Mouse (Mus musculus): ENCODE measurements around the gene Ppp2r5a. TPM values are rescaled to one million over a fixed set of nuclear protein-coding genes. Genes with fewer than 3 reads are reported as not detected.
A peak's percentile ranks its signal among the peaks of the same experiment; 100 is the strongest.

Ppp2r5a gene
- 145 and 167 TPM in 2 replicates for polyA plus RNA-seq (2012; rRNA removed)

DNA sequence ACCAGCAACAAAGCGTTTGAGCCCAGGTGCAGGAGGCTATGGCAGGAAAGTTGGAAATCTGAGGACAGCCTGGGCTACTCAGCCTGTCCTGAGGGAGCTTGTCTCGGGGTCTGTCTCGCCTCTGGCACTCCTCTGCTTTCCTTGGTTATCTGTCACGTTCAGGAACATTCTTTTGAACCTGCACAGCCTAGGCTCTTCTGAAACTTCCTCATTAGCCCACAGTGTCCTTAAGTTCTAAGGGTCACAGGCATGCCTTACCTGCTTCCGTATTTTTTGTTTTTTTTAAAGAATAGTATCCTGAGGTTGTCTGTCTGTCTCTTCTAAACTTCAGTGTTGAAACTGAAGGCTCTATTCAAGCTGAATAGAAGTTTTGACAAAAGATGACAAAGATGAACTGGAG, at the start of gene Ppp2r5a:
TSS of gene Ppp2r5a (minus strand) at position 199 of the 400 bp plus-strand sequence.
- DNase-seq: no peak
- H3K4me1 ChIP-seq (replicated peaks; ENCODE audit: control insufficient read depth, insufficient read depth, low read length): peaks cover 23% of the 10 kb centered on the region
- H3K27me3 ChIP-seq (ENCODE audit: control insufficient read depth, insufficient read depth, low read length): no peaks in the 10 kb centered on the region
- no peaks in the 10 kb centered on the region for H3K36me3 ChIP-seq (ENCODE audit: control insufficient read depth, insufficient read depth, low read length)
- TF ChIP-seq POLR2A (IDR thresholded peaks at IDR 0.05; ENCODE audit: control insufficient read depth, extremely low read depth, insufficient read depth, low read length, poor library complexity) (no peak), CTCF (IDR thresholded peaks at IDR 0.05; ENCODE audit: borderline replicate concordance, control insufficient read depth, extremely low read depth, insufficient read depth, low read length, poor library complexity) (no peak)
- H3K4me3 ChIP-seq (ENCODE audit: control insufficient read depth, insufficient read depth, low read length): no peak within 1 kb of the TSS
- peak within 1 kb of the TSS; percentile 27 for H3K27ac ChIP-seq (ENCODE audit: control insufficient read depth, insufficient read depth, low read length)
- WGBS: 34% methylated on average over 5 of the region's 5 CpGs

DNA sequence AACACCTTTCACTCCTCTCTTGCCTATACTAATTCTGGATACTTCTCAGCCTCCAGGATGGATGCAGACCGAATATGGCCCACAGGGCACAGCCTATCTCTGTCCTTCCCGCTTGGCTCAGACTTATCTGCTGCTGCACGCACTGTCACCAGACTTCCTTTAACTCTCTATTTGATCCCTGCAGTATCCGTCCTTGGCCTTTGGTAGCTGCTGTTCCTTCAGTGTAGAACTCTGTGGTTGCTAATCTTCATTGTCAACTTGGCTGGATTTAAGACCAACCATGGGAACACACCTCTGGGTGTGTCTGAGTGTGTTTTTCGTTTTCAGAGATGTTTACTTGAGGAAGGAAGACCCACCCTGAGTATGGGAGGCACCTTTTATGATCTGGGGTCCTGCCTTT, 47.5 kb upstream of the Ppp2r5a start:
- Histone ChIP-seq H3K27ac (ENCODE audit: control insufficient read depth, insufficient read depth, low read length) (no peak overlapping the region), H3K4me1 (replicated peaks; ENCODE audit: control insufficient read depth, insufficient read depth, low read length) (peaks cover 30% of the 10 kb centered on the region), H3K4me3 (ENCODE audit: control insufficient read depth, insufficient read depth, low read length) (no peak overlapping the region), H3K36me3 (ENCODE audit: control insufficient read depth, insufficient read depth, low read length) (no peaks in the 10 kb centered on the region), H3K27me3 (ENCODE audit: control insufficient read depth, insufficient read depth, low read length) (no peaks in the 10 kb centered on the region)
- no peak for DNase-seq
- 61% methylated on average over 5 of the region's 5 CpGs for WGBS
- TF ChIP-seq POLR2A (IDR thresholded peaks at IDR 0.05; ENCODE audit: control insufficient read depth, extremely low read depth, insufficient read depth, low read length, poor library complexity) (no peak), CTCF (IDR thresholded peaks at IDR 0.05; ENCODE audit: borderline replicate concordance, control insufficient read depth, extremely low read depth, insufficient read depth, low read length, poor library complexity) (no peak)

DNA sequence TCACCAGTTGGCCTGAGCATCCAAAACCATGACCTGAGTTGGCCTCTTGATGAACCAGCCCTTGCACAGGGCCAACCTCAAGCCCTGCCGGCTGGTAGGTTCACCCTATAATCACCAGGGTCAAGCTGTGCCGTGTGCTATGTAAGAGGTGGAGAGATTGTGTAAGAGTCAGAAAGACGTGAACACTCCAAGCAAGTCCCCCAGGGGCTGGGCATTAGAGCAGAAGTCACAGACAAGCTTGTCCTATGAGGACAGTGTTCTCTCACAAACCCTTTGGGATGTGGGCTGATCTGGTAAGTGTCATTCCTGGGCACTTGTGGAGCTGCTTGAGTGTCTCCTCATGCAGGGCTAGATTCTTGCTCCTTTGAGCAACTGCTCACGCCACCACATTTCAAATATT, 46.5 kb upstream of the Ppp2r5a start:
- no peaks in the 10 kb centered on the region for H3K36me3 ChIP-seq (ENCODE audit: control insufficient read depth, insufficient read depth, low read length)
- no peak for DNase-seq
- H3K4me1 ChIP-seq (replicated peaks; ENCODE audit: control insufficient read depth, insufficient read depth, low read length): peaks cover 39% of the 10 kb centered on the region
- H3K27ac ChIP-seq (ENCODE audit: control insufficient read depth, insufficient read depth, low read length): no peak overlapping the region
- H3K4me3 ChIP-seq (ENCODE audit: control insufficient read depth, insufficient read depth, low read length): no peak overlapping the region
- H3K27me3 ChIP-seq (ENCODE audit: control insufficient read depth, insufficient read depth, low read length): no peaks in the 10 kb centered on the region
- no peak for TF ChIP-seq POLR2A (IDR thresholded peaks at IDR 0.05; ENCODE audit: control insufficient read depth, extremely low read depth, insufficient read depth, low read length, poor library complexity)
- TF ChIP-seq CTCF (IDR thresholded peaks at IDR 0.05; ENCODE audit: borderline replicate concordance, control insufficient read depth, extremely low read depth, insufficient read depth, low read length, poor library complexity): no peak
- 99% methylated on average over 4 of the region's 4 CpGs for WGBS

DNA sequence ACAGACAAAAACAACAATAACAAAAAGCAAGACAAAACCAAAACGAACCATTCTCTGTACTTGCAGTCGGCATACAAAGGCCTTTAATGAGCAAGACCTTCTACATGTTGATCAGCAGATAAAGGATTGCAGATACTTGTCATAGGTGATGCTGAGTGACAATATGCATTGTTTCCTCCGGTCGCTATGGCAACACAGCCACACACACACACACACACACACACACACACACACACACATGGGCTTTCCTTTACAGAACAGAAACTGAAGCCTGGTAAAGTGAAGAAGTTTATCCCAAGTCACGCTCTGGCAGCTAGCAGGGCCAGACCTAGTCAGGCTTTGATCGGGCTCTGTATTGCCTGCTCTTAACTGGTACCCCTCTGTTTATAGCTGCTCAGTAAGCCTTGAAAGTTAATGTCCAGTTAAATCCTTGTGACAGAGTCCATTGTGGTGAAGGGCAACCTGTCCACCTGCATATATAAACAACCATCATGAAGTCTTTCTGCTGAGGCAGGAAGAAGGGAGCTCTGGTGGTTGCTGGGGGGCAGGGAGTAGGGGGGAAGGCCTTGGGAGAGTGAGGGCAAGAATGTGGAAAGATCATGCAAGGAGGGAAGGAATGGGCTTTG, 44.4 kb upstream of the Ppp2r5a start:
- Histone ChIP-seq H3K4me3 (ENCODE audit: control insufficient read depth, insufficient read depth, low read length) (no peak overlapping the region), H3K27ac (ENCODE audit: control insufficient read depth, insufficient read depth, low read length) (0 out of 2 replicates have a peak overlapping the region, but pooled peaks have one; percentile 9), H3K36me3 (ENCODE audit: control insufficient read depth, insufficient read depth, low read length) (no peaks in the 10 kb centered on the region), H3K4me1 (replicated peaks; ENCODE audit: control insufficient read depth, insufficient read depth, low read length) (peaks cover 39% of the 10 kb centered on the region), H3K27me3 (ENCODE audit: control insufficient read depth, insufficient read depth, low read length) (no peaks in the 10 kb centered on the region)
- 87% methylated on average over 6 of the region's 6 CpGs for WGBS
- TF ChIP-seq CTCF (IDR thresholded peaks at IDR 0.05; ENCODE audit: borderline replicate concordance, control insufficient read depth, extremely low read depth, insufficient read depth, low read length, poor library complexity) (no peak), POLR2A (IDR thresholded peaks at IDR 0.05; ENCODE audit: control insufficient read depth, extremely low read depth, insufficient read depth, low read length, poor library complexity) (no peak)
- no peak for DNase-seq

DNA sequence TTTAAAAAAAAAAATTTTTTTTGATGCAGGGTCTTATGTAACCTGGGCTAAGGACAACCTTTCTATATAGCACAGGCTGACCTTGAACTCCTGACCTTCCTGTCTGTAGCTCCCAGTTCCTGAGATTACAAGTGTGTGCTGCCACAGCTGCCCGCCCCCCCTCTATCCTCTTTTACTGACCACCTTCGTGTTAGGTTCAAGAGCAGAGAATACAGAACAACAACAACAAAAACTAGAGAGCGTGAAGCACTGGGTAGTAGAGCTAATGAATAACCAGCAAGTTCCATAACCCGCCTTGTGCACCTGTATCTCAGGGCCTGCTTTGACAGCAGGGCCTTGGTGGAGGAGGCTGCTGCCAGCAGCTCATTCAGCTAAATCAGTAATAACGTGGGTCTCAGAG, 43.2 kb upstream of the Ppp2r5a start:
- WGBS: 45% methylated on average over 5 of the region's 5 CpGs
- Histone ChIP-seq H3K4me1 (replicated peaks; ENCODE audit: control insufficient read depth, insufficient read depth, low read length) (peaks cover 39% of the 10 kb centered on the region), H3K27ac (ENCODE audit: control insufficient read depth, insufficient read depth, low read length) (peak overlapping the region; percentile 75), H3K4me3 (ENCODE audit: control insufficient read depth, insufficient read depth, low read length) (no peak overlapping the region), H3K27me3 (ENCODE audit: control insufficient read depth, insufficient read depth, low read length) (no peaks in the 10 kb centered on the region), H3K36me3 (ENCODE audit: control insufficient read depth, insufficient read depth, low read length) (no peaks in the 10 kb centered on the region)
- TF ChIP-seq POLR2A (IDR thresholded peaks at IDR 0.05; ENCODE audit: control insufficient read depth, extremely low read depth, insufficient read depth, low read length, poor library complexity) (no peak), CTCF (IDR thresholded peaks at IDR 0.05; ENCODE audit: borderline replicate concordance, control insufficient read depth, extremely low read depth, insufficient read depth, low read length, poor library complexity) (no peak)
- peak; percentile 23 for DNase-seq

DNA sequence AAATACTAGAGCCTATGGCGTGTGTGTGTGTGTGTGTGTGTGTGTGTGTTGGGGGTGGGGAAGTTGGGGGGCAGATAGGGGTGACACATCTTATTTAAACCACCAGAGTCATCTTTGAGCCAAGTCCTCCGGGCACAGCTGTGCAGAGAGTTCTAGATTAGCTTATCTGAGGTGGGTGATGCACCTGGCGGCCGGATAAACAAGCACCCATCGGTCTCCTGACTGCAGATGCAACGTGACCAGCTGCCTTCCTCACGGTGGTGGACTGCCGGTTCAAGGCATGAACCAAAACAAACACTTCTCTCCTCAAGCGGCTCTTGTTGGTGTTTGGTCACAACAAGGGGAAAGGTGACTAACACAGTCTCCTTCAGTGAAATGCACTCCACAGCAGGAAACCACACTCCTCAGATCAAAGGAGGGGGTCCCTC, 42.8 kb upstream of the Ppp2r5a start:
- no peaks in the 10 kb centered on the region for H3K27me3 ChIP-seq (ENCODE audit: control insufficient read depth, insufficient read depth, low read length)
- H3K4me1 ChIP-seq (replicated peaks; ENCODE audit: control insufficient read depth, insufficient read depth, low read length): peaks cover 39% of the 10 kb centered on the region
- H3K27ac ChIP-seq (ENCODE audit: control insufficient read depth, insufficient read depth, low read length): peak overlapping the region; percentile 60
- peak; percentile 72 for DNase-seq
- no peak for TF ChIP-seq POLR2A (IDR thresholded peaks at IDR 0.05; ENCODE audit: control insufficient read depth, extremely low read depth, insufficient read depth, low read length, poor library complexity)
- no peak for TF ChIP-seq CTCF (IDR thresholded peaks at IDR 0.05; ENCODE audit: borderline replicate concordance, control insufficient read depth, extremely low read depth, insufficient read depth, low read length, poor library complexity)
- no peaks in the 10 kb centered on the region for H3K36me3 ChIP-seq (ENCODE audit: control insufficient read depth, insufficient read depth, low read length)
- H3K4me3 ChIP-seq (ENCODE audit: control insufficient read depth, insufficient read depth, low read length): peak overlapping the region; percentile 43
- 3% methylated on average over 9 of the region's 9 CpGs for WGBS
